Mouse (Mus musculus): ENCODE measurements around the gene B630019K06Rik. TPM values are rescaled to one million over a fixed set of nuclear protein-coding genes. Genes with fewer than 3 reads are reported as not detected.
"Not testable (repeated sequence)": the region's sequence is repeated elsewhere in the genome, so short reads cannot be mapped to it uniquely, and the experiment has no call there.

B630019K06Rik gene
- polyA plus RNA-seq (2015; fragmentation: Nextera tagmentation; extraction: Ambion mirVana): 2.6 and 2.7 TPM in 2 replicates

DNA sequence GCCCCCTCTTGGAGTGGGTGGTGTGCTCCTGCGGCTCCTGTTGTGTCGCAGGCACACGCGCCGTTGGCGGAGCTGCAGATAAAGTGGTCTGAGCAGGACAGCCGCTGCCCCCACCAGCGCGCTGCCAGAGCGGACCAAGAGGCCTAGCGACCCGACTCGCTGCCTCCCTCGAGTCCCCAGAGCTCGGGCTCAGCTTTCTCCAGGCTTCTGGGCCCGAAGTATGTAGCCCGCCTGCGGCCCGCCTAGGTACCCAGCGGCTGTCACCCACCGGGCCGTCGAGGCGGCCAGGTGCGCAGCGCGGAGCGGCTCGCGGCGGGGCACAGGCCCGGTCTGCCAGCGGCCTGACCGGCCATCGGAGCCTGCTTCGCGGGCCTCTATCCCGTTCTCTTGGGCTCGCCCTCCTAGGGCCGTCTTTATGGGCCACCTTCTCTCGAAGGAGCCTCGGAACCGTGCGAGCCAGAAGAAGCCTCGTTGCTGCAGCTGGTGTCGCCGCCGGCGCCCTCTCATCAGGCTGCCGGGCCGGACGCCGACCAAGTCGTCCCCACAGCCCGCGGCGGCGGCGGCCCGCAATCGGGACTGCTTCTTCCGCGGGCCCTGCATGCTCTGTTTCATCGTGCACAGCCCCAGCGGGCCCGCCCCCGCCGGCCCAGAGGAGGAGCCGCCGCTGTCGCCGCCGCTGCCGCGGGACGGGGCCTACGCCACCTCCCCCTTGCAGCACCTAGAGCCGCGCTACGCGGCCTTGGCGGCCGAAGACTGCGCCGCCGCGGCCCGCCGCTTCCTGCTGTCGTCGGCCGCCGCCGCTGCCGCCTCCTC lies at the start of gene B630019K06Rik:
Gene B630019K06Rik, plus strand, starts transcription at position 40 of the 813 bp plus-strand sequence.
- H3K36me3 ChIP-seq (ENCODE audit: insufficient read depth, low read length): no peaks in the 10 kb centered on the region
- no peaks in the 10 kb centered on the region for H3K4me1 ChIP-seq (ENCODE audit: insufficient read depth, low read length)
- H3K27ac ChIP-seq (ENCODE audit: low read length): peak within 1 kb of the TSS; percentile 80
- H3K4me3 ChIP-seq (ENCODE audit: low read length): peak within 1 kb of the TSS; percentile 60
- 21% methylated on average over 90 of the region's 95 CpGs for WGBS
- no peaks in the 10 kb centered on the region for H3K27me3 ChIP-seq (ENCODE audit: insufficient read depth, low read length)
- no peaks in the 10 kb centered on the region for H3K9me3 ChIP-seq (ENCODE audit: low read length)
- peak within 1 kb of the TSS; percentile 66 for H3K4me2 ChIP-seq (replicated peaks; ENCODE audit: low read depth, low read length)
- peak; percentile 95 for ATAC-seq (ENCODE audit: low FRiP score, low TSS enrichment)
- peak within 1 kb of the TSS; percentile 80 for H3K9ac ChIP-seq (replicated peaks; ENCODE audit: low read length)

DNA sequence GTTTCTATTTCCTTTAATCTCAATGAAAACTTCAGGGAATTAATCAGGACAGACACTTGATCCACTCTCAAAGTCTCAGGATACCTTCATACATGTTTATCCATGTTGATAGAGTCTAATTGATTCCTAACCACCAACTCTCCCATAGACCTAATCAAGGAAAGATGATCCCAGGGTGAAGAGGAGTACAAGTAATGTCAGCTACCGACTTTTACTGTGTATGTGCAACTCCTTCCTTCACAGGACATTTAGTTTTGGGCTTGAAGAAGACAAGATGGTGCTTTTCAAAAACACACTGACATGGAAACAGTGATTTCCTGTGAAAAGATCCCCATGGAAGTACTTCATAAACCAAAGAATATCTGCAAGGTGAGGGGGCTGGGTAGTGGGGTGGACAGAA lies 48.5 kb upstream of the B630019K06Rik start, which contains the start of gene Gm6592:
Gene Gm6592, plus strand, starts transcription at position 301 of the 400 bp plus-strand sequence.
- Histone ChIP-seq H3K27ac (ENCODE audit: low read length) (no peak within 1 kb of the TSS), H3K4me2 (replicated peaks; ENCODE audit: low read depth, low read length) (no peak within 1 kb of the TSS), H3K4me3 (ENCODE audit: low read length) (no peak within 1 kb of the TSS), H3K27me3 (ENCODE audit: insufficient read depth, low read length) (no peaks in the 10 kb centered on the region), H3K36me3 (ENCODE audit: insufficient read depth, low read length) (no peaks in the 10 kb centered on the region), H3K4me1 (ENCODE audit: insufficient read depth, low read length) (no peaks in the 10 kb centered on the region), H3K9ac (replicated peaks; ENCODE audit: low read length) (no peak within 1 kb of the TSS), H3K9me3 (ENCODE audit: low read length) (no peaks in the 10 kb centered on the region)
- no peak for ATAC-seq (ENCODE audit: low FRiP score, low TSS enrichment)
- 54% methylated on average over 1 of the region's 1 CpGs for WGBS

DNA sequence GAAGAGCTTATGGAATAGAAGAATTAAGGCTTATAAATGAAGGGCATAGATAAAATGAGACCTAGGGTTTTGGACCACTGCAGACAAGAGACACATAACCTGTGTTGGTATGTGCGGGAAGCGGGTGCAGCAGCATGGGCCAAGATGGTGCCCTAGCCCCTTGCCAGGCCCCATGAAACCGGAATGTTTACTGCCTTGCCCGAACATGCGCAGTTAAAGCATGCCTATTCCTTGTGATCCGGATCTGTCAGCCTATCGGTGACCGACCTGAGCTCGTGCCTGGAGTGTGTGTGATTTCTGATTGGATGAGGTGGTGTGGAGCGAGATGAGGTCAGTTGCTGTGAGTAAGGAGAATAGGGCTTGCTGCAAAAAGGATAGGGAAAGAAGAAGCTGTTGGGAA lies 39.7 kb upstream of the B630019K06Rik start:
- no peaks in the 10 kb centered on the region for H3K36me3 ChIP-seq (ENCODE audit: insufficient read depth, low read length)
- WGBS: 91% methylated on average over 10 of the region's 10 CpGs
- no peak overlapping the region for H3K4me2 ChIP-seq (replicated peaks; ENCODE audit: low read depth, low read length)
- no peak overlapping the region for H3K27ac ChIP-seq (ENCODE audit: low read length)
- no peak for ATAC-seq (ENCODE audit: low FRiP score, low TSS enrichment)
- no peaks in the 10 kb centered on the region for H3K27me3 ChIP-seq (ENCODE audit: insufficient read depth, low read length)
- H3K9me3 ChIP-seq (ENCODE audit: low read length): no peaks in the 10 kb centered on the region
- H3K4me3 ChIP-seq (ENCODE audit: low read length): no peak overlapping the region
- no peak overlapping the region for H3K9ac ChIP-seq (replicated peaks; ENCODE audit: low read length)
- H3K4me1 ChIP-seq (ENCODE audit: insufficient read depth, low read length): no peaks in the 10 kb centered on the region

DNA sequence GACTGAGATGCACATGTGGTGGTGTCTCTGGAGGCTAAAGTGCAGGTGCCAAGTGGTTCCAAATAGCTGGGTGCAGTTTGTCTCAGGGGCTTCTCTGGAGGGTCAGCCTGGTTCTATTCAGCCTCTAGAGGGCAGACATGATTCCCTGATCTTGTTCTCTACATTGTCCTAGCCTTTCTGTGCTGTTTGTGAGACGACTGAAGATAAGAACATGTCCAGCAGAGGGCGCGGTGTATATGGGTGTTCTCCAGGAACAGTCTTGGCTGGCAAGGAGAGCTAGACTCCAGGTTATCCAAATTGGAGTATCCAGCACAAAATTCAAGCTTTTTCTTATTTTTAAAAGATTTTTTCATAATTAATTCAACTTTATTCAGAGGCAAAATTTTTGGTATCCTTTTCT lies 27.9 kb upstream of the B630019K06Rik start:
- H3K27me3 ChIP-seq (ENCODE audit: insufficient read depth, low read length); H3K27ac ChIP-seq (ENCODE audit: low read length); H3K4me1 ChIP-seq (ENCODE audit: insufficient read depth, low read length); H3K9me3 ChIP-seq (ENCODE audit: low read length); H3K9ac ChIP-seq (replicated peaks; ENCODE audit: low read length); H3K4me2 ChIP-seq (replicated peaks; ENCODE audit: low read depth, low read length); H3K36me3 ChIP-seq (ENCODE audit: insufficient read depth, low read length); ATAC-seq (ENCODE audit: low FRiP score, low TSS enrichment); H3K4me3 ChIP-seq (ENCODE audit: low read length): not testable (repeated sequence)
- WGBS: 6% methylated on average over 3 of the region's 3 CpGs

DNA sequence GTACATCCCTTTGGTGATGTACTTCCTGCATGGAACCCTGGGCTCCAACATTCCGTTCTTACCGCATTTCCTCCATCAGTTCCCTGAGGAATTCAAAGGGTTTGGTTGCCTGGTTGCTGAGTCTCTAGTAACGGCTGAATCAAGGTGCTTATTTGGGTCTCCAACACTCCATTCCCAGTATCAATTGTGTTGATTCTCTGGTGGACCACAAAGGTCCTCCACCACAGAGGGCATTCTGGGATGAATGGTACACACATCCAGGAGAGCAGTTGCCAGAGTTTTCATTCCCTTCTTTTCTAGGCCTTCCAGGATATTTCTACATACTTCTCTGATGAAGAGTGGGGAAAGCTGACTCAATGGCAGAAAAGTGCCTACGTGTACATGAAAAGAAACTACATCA lies 18.2 kb upstream of the B630019K06Rik start, which contains the start of gene Gm5751:
Gene Gm5751, plus strand, starts transcription at position 301 of the 400 bp plus-strand sequence.
- H3K4me2 ChIP-seq (replicated peaks; ENCODE audit: low read depth, low read length); H3K4me1 ChIP-seq (ENCODE audit: insufficient read depth, low read length); ATAC-seq (ENCODE audit: low FRiP score, low TSS enrichment); H3K9ac ChIP-seq (replicated peaks; ENCODE audit: low read length); H3K27me3 ChIP-seq (ENCODE audit: insufficient read depth, low read length); H3K27ac ChIP-seq (ENCODE audit: low read length); H3K36me3 ChIP-seq (ENCODE audit: insufficient read depth, low read length); H3K9me3 ChIP-seq (ENCODE audit: low read length); H3K4me3 ChIP-seq (ENCODE audit: low read length): not testable (repeated sequence)
- WGBS: 90% methylated on average over 3 of the region's 4 CpGs

DNA sequence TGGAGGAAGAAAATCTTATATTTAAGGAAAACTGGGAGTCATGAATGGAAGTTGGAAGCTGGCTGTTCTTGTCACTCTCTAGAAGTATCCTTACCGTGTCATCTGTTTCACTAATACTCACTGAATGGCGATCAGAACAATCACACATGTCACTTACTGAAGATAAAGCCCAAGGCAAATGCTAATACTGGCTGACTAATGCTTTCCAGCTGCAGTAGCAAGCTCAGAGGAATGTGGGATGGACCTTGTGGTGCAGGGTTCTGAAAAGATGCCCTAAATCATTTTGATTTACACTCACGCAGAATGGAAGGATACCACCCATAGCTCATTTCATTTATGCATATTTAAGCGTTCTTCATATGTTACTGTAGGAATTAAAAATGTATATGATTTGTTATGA lies 7.8 kb upstream of the B630019K06Rik start:
- Histone ChIP-seq H3K4me1 (ENCODE audit: insufficient read depth, low read length) (no peaks in the 10 kb centered on the region), H3K4me3 (ENCODE audit: low read length) (no peak overlapping the region), H3K9ac (replicated peaks; ENCODE audit: low read length) (no peak overlapping the region), H3K36me3 (ENCODE audit: insufficient read depth, low read length) (no peaks in the 10 kb centered on the region), H3K9me3 (ENCODE audit: low read length) (no peaks in the 10 kb centered on the region), H3K27me3 (ENCODE audit: insufficient read depth, low read length) (no peaks in the 10 kb centered on the region), H3K4me2 (replicated peaks; ENCODE audit: low read depth, low read length) (no peak overlapping the region), H3K27ac (ENCODE audit: low read length) (no peak overlapping the region)
- WGBS: 71% methylated on average over 4 of the region's 4 CpGs
- no peak for ATAC-seq (ENCODE audit: low FRiP score, low TSS enrichment)

DNA sequence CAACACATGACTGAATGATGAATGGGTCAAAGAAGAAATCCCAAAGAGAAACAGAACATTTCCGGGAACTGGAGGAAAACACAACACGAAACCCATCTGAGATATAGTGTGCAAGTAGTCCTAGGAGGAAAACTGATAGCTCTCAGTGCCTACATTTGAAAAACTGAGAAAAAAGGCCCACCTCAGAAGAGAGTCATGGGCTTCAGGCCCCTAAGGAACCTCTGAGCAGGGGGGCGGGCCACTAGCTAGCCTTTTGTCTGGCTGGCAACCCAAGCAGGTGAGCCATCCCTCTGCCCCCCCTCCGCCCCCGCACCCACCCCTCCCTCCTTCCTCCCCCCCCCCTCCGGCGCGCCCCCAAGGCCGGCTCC lies 223 bp upstream of the B630019K06Rik start:
- Histone ChIP-seq H3K36me3 (ENCODE audit: insufficient read depth, low read length) (no peaks in the 10 kb centered on the region), H3K9me3 (ENCODE audit: low read length) (no peaks in the 10 kb centered on the region), H3K4me1 (ENCODE audit: insufficient read depth, low read length) (no peaks in the 10 kb centered on the region), H3K27me3 (ENCODE audit: insufficient read depth, low read length) (no peaks in the 10 kb centered on the region), H3K4me2 (replicated peaks; ENCODE audit: low read depth, low read length) (peak overlapping the region; percentile 66), H3K27ac (ENCODE audit: low read length) (no peak overlapping the region), H3K9ac (replicated peaks; ENCODE audit: low read length) (peak overlapping the region; percentile 80; the same call in 1 of the 2 replicates), H3K4me3 (ENCODE audit: low read length) (peak overlapping the region; percentile 60)
- peak; percentile 37 for ATAC-seq (ENCODE audit: low FRiP score, low TSS enrichment)
- 56% methylated on average over 4 of the region's 9 CpGs for WGBS

DNA sequence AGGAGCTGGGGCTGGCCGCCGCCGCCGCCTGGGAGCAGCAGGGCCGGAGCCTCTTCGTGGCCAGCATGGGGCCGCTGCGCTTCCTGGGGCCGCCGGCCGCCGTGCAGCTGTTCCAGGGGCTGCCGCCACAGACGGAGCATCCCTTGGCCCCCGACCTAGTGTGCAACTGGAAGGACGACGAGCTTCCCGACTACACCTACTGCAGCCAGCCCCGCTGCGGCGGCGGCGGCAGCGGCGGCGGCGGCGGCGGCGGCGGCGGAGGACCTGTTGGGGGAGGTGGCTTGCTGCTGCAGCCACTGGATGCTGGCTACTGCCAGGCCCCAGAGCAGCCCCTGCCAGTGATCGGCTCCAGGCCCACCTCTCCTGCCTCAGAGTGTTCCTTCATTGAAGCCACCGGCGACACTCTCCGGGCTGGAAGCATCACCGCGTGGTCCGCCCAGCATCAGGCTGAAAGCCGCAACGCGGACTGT lies 1.0 kb downstream of the B630019K06Rik start:
- Histone ChIP-seq H3K9me3 (ENCODE audit: low read length) (no peaks in the 10 kb centered on the region), H3K9ac (replicated peaks; ENCODE audit: low read length) (peak overlapping the region; percentile 80), H3K27ac (ENCODE audit: low read length) (peak overlapping the region; percentile 80), H3K27me3 (ENCODE audit: insufficient read depth, low read length) (no peaks in the 10 kb centered on the region), H3K36me3 (ENCODE audit: insufficient read depth, low read length) (no peaks in the 10 kb centered on the region), H3K4me3 (ENCODE audit: low read length) (peak overlapping the region; percentile 60), H3K4me1 (ENCODE audit: insufficient read depth, low read length) (no peaks in the 10 kb centered on the region), H3K4me2 (replicated peaks; ENCODE audit: low read depth, low read length) (peak overlapping the region; percentile 66)
- ATAC-seq (ENCODE audit: low FRiP score, low TSS enrichment): peak; percentile 69
- WGBS: 19% methylated on average over 20 of the region's 42 CpGs

DNA sequence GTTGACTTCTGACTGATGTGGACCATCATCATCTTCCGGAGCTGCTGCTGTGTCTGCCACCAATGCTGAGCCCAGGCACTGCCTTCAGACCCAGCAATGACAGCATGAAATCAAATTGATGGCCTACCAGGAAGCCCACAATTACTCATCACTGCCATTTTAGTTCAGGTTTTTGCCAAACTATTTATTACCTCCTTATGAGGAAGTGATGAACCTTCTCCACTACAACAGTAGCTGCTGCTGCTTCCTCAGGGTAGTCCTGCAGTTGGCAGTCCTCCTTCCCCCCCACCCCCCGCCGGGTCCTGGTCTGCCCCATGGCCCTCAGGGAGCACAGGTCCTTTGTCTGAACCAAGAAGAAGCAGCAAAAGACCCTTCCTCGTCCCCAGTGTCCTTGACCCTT lies 8.6 kb downstream of the B630019K06Rik start:
- H3K4me3 ChIP-seq (ENCODE audit: low read length): no peak overlapping the region
- H3K4me1 ChIP-seq (ENCODE audit: insufficient read depth, low read length): no peaks in the 10 kb centered on the region
- 78% methylated on average over 4 of the region's 4 CpGs for WGBS
- no peak for ATAC-seq (ENCODE audit: low FRiP score, low TSS enrichment)
- H3K27ac ChIP-seq (ENCODE audit: low read length): no peak overlapping the region
- no peaks in the 10 kb centered on the region for H3K9me3 ChIP-seq (ENCODE audit: low read length)
- H3K9ac ChIP-seq (replicated peaks; ENCODE audit: low read length): no peak overlapping the region
- H3K27me3 ChIP-seq (ENCODE audit: insufficient read depth, low read length): no peaks in the 10 kb centered on the region
- H3K36me3 ChIP-seq (ENCODE audit: insufficient read depth, low read length): no peaks in the 10 kb centered on the region
- H3K4me2 ChIP-seq (replicated peaks; ENCODE audit: low read depth, low read length): no peak overlapping the region

DNA sequence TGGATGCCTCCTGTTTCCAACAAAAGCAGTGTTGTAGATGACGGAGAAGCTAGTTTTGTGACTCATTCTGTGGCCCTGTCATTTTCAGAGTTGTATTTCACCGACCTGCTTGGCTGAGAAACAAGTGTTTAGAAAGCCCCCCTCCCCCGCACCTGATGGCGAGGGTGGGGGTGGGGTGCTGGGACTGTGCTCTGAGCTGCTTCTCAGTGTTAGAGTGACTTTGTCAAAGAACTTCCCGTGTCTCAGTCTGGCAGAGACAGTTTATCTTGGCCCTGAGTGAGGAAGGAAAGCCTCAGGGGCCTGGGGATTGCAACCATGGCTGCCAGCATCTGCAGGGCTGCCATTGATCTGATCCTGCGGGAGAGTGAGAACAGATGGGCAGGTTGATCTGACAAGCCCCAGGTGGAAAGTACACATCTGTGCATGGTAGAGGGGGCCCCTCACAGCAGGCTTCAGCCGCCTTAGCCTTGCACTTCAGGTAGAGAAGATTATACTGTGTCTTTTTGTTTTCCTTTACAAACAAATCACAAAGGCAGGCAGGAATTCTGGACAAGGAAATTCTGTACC lies 9.8 kb downstream of the B630019K06Rik start:
- H3K9ac ChIP-seq (replicated peaks; ENCODE audit: low read length): no peak overlapping the region
- 35% methylated on average over 7 of the region's 7 CpGs for WGBS
- H3K27ac ChIP-seq (ENCODE audit: low read length): no peak overlapping the region
- H3K4me2 ChIP-seq (replicated peaks; ENCODE audit: low read depth, low read length): no peak overlapping the region
- H3K9me3 ChIP-seq (ENCODE audit: low read length): no peaks in the 10 kb centered on the region
- H3K4me1 ChIP-seq (ENCODE audit: insufficient read depth, low read length): no peaks in the 10 kb centered on the region
- H3K27me3 ChIP-seq (ENCODE audit: insufficient read depth, low read length): no peaks in the 10 kb centered on the region
- no peaks in the 10 kb centered on the region for H3K36me3 ChIP-seq (ENCODE audit: insufficient read depth, low read length)
- ATAC-seq (ENCODE audit: low FRiP score, low TSS enrichment): no peak
- H3K4me3 ChIP-seq (ENCODE audit: low read length): no peak overlapping the region

Measured in kidney, embryonic 16.5 days (tissue).